Mouse (Mus musculus): ENCODE data around the gene Lrmda. TPM values are rescaled to one million over a fixed set of nuclear protein-coding genes. Genes with fewer than 3 reads are reported as not detected.
A peak's percentile ranks its signal among the peaks of the same experiment; 100 is the strongest.
"Not testable (repeated sequence)": the region's sequence is repeated elsewhere in the genome, so short reads cannot be mapped to it uniquely, and the experiment has no call there.

Gene Lrmda
- polyA plus RNA-seq, 1 experiment from 2014 or later, result 1.2 TPM

DNA sequence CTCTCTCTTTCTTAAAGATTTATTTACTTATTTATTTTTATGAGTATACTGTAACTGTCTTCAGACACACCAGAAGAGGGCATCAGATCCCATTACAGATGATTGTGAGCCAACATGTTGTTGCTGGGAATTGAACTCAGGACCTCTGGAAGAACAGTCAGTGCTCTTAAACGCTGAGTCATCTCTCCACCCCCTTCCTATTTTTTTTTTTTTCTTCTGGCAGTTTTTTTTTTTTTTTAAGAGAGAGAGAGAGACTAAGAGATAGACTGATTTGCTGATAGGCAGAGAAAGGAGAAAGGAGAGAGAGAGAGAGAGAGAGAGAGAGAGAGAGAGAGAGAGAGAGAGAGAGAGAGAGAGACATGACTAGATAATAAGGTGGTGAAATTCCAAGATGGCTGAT lies 568.9 kb downstream of the Lrmda start:
- H3K27ac ChIP-seq; H3K27me3 ChIP-seq; H3K4me2 ChIP-seq; H3K9me3 ChIP-seq; ATAC-seq (ENCODE audit: insufficient number of reproducible peaks, insufficient read depth, low FRiP score, low TSS enrichment, low read depth); H3K4me3 ChIP-seq; H3K4me1 ChIP-seq; H3K9ac ChIP-seq; H3K36me3 ChIP-seq: not testable (repeated sequence)
- WGBS, result 74% methylated on average over 1 of the region's 1 CpGs

DNA sequence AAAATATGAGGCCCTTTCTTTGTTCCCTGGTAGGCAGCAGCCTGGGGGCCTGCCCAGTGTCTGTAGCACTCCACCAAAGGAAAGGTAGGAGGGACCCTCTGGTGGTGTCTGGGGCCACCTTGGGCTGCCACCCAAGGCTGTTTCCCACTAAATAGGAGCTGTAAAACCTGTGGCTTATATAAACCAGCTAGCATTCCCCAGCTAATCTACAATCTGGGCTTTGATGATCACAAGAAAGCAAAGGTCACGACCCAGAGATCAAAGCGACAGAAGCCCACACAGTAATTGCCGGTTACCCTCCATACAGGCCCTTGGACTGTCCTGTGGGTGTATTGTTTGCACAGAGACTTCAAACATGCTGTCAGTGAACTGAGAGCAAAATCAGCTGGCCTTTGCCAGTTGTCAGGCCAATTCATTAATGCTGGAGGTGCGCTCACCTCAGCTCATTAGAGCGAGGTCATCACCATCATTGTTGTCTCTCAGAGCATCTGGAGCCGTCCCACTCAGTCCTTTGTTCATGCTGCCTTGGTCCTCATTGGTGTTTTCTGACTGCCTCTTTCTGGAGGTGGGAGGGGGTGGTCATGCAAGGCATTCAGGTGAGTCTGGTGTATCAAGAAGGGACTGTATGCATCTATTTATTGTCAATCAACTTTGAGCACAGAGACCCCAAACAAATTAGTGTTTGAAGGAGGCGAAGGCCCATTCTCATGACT lies 570.1 kb downstream of the Lrmda start:
- 45% methylated on average over 7 of the region's 7 CpGs for WGBS
- ATAC-seq (ENCODE audit: insufficient number of reproducible peaks, insufficient read depth, low FRiP score, low TSS enrichment, low read depth), result no peak

GRCm38 (mm10) chr14:22591186-22591585 lies 571.7 kb downstream of the Lrmda start:
- Histone ChIP-seq H3K9ac (no peak overlapping the region), H3K27me3 (no peaks in the 10 kb centered on the region), H3K4me3 (no peak overlapping the region), H3K4me1 (no peaks in the 10 kb centered on the region), H3K4me2 (no peak overlapping the region), H3K27ac (no peak overlapping the region), H3K36me3 (no peaks in the 10 kb centered on the region), H3K9me3 (no peaks in the 10 kb centered on the region)
- ATAC-seq (ENCODE audit: insufficient number of reproducible peaks, insufficient read depth, low FRiP score, low TSS enrichment, low read depth), result no peak
- WGBS, result 81% methylated on average over 2 of the region's 2 CpGs

More for the DNA sequence above, 570.1 kb downstream of the Lrmda start:
- Histone ChIP-seq H3K4me2 (no peak overlapping the region), H3K9ac (no peak overlapping the region), H3K36me3 (no peaks in the 10 kb centered on the region), H3K9me3 (no peaks in the 10 kb centered on the region), H3K27me3 (no peaks in the 10 kb centered on the region), H3K27ac (no peak overlapping the region), H3K4me1 (no peaks in the 10 kb centered on the region), H3K4me3 (no peak overlapping the region)

GRCm38 (mm10) chr14:22597508-22597907 lies 578.0 kb downstream of the Lrmda start:
- H3K4me1 ChIP-seq, result peaks cover 8% of the 10 kb centered on the region
- 59% methylated on average over 2 of the region's 2 CpGs for WGBS
- no peak overlapping the region for H3K27ac ChIP-seq

GRCm38 (mm10) chr14:22598638-22599037 lies 579.1 kb downstream of the Lrmda start:
- Histone ChIP-seq H3K9ac (no peak overlapping the region), H3K4me3 (no peak overlapping the region), H3K4me2 (no peak overlapping the region), H3K9me3 (no peaks in the 10 kb centered on the region), H3K4me1 (peaks cover 8% of the 10 kb centered on the region), H3K27ac (no peak overlapping the region), H3K36me3 (no peaks in the 10 kb centered on the region), H3K27me3 (no peaks in the 10 kb centered on the region)
- no peak for ATAC-seq (ENCODE audit: insufficient number of reproducible peaks, insufficient read depth, low FRiP score, low TSS enrichment, low read depth)
- WGBS, result 74% methylated on average over 5 of the region's 5 CpGs

More at GRCm38 (mm10) chr14:22597508-22597907, 578.0 kb downstream of the Lrmda start:
- ATAC-seq (ENCODE audit: insufficient number of reproducible peaks, insufficient read depth, low FRiP score, low TSS enrichment, low read depth), result no peak
- H3K4me3 ChIP-seq, result no peak overlapping the region
- no peak overlapping the region for H3K9ac ChIP-seq
- no peak overlapping the region for H3K4me2 ChIP-seq
- no peaks in the 10 kb centered on the region for H3K9me3 ChIP-seq
- no peaks in the 10 kb centered on the region for H3K27me3 ChIP-seq
- H3K36me3 ChIP-seq, result no peaks in the 10 kb centered on the region

DNA sequence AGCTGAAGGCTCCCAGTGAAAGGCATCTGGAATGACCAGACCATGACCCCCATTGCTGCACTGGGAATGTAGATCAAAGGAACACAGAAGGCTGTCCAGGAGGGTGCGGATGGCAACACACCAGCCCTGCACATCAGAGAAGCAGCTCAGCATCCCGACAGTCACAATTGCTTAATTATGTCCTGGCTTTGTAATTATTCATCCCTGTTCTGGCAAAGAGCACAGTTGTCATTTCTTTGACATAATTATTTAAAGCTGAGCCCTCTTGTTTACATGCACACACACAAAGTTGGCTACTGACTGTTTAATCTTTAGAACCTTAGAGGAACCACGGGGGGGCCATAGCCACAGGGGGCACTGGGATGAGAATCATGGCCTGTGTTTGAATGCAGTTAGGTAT lies 580.7 kb downstream of the Lrmda start:
- H3K27me3 ChIP-seq, result no peaks in the 10 kb centered on the region
- H3K9me3 ChIP-seq, result no peaks in the 10 kb centered on the region
- no peak overlapping the region for H3K4me3 ChIP-seq
- peaks cover 8% of the 10 kb centered on the region for H3K4me1 ChIP-seq
- WGBS, result 35% methylated on average over 3 of the region's 3 CpGs
- no peak overlapping the region for H3K27ac ChIP-seq
- no peaks in the 10 kb centered on the region for H3K36me3 ChIP-seq
- no peak overlapping the region for H3K9ac ChIP-seq
- no peak for ATAC-seq (ENCODE audit: insufficient number of reproducible peaks, insufficient read depth, low FRiP score, low TSS enrichment, low read depth)
- H3K4me2 ChIP-seq, result no peak overlapping the region

- no peaks in the 10 kb centered on the region for H3K9me3 ChIP-seq
- no peak overlapping the region for H3K4me3 ChIP-seq
- ATAC-seq (ENCODE audit: insufficient number of reproducible peaks, insufficient read depth, low FRiP score, low TSS enrichment, low read depth), result no peak
- H3K4me2 ChIP-seq, result no peak overlapping the region
- no peak overlapping the region for H3K27ac ChIP-seq
- 84% methylated on average over 2 of the region's 2 CpGs for WGBS
- H3K4me1 ChIP-seq, result peaks cover 8% of the 10 kb centered on the region
- H3K9ac ChIP-seq, result no peak overlapping the region
- H3K27me3 ChIP-seq, result no peaks in the 10 kb centered on the region
- H3K36me3 ChIP-seq, result no peaks in the 10 kb centered on the region
Observed at GRCm38 (mm10) chr14:22602308-22602707, 582.8 kb downstream of the Lrmda start.

- 0 out of 2 replicates have a peak overlapping the region, but pooled peaks have one; percentile 34 for H3K27ac ChIP-seq
- ATAC-seq (ENCODE audit: insufficient number of reproducible peaks, insufficient read depth, low FRiP score, low TSS enrichment, low read depth), result no peak
- no peaks in the 10 kb centered on the region for H3K27me3 ChIP-seq
- no peak overlapping the region for H3K4me3 ChIP-seq
- no peak overlapping the region for H3K9ac ChIP-seq
- no peak overlapping the region for H3K4me2 ChIP-seq
- H3K4me1 ChIP-seq, result peaks cover 14% of the 10 kb centered on the region
- no peaks in the 10 kb centered on the region for H3K9me3 ChIP-seq
- 30% methylated on average over 5 of the region's 5 CpGs for whole genome bisulfite sequencing
- H3K36me3 ChIP-seq, result no peaks in the 10 kb centered on the region
Observed at GRCm38 (mm10) chr14:22608599-22608998, 589.1 kb downstream of the Lrmda start.

GRCm38 (mm10) chr14:22609261-22610245 lies 590.0 kb downstream of the Lrmda start:
- H3K27ac ChIP-seq, result peak overlapping the region; percentile 41; the same call in 1 of the 2 replicates
- ATAC-seq (ENCODE audit: insufficient number of reproducible peaks, insufficient read depth, low FRiP score, low TSS enrichment, low read depth), result no peak

DNA sequence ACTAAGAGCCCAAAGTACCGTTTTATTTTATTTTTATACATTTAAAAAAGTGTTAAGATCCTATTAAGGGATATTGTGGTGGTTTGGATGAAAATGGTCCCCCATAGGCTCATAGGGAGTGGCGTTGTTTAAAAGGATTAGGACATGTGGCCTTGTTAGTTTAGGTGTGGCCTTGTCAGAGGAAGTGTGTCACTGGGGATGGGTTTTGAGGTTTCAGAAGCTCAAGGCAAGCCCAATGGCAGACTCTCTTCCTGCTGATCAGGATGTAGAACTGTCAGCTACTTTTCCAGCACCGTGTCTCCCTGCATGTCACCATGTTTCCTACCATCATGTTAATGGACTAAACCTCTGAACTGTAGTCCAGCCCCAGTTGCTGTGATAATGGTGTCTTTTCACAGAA lies 591.5 kb downstream of the Lrmda start:
- H3K27ac ChIP-seq, result no peak overlapping the region
- H3K4me1 ChIP-seq, result peaks cover 14% of the 10 kb centered on the region
- 89% methylated on average over 3 of the region's 3 CpGs for WGBS
- no peaks in the 10 kb centered on the region for H3K27me3 ChIP-seq
- H3K9me3 ChIP-seq, result no peaks in the 10 kb centered on the region
- H3K4me2 ChIP-seq, result no peak overlapping the region
- ATAC-seq (ENCODE audit: insufficient number of reproducible peaks, insufficient read depth, low FRiP score, low TSS enrichment, low read depth), result no peak
- H3K9ac ChIP-seq, result no peak overlapping the region
- no peak overlapping the region for H3K4me3 ChIP-seq
- H3K36me3 ChIP-seq, result no peaks in the 10 kb centered on the region

More at GRCm38 (mm10) chr14:22609261-22610245, 590.0 kb downstream of the Lrmda start:
- H3K4me3 ChIP-seq, result no peak overlapping the region
- H3K27me3 ChIP-seq, result no peaks in the 10 kb centered on the region
- WGBS, result 30% methylated on average over 13 of the region's 13 CpGs
- H3K4me2 ChIP-seq, result no peak overlapping the region
- H3K4me1 ChIP-seq, result peaks cover 14% of the 10 kb centered on the region
- no peaks in the 10 kb centered on the region for H3K9me3 ChIP-seq
- no peak overlapping the region for H3K9ac ChIP-seq
- no peaks in the 10 kb centered on the region for H3K36me3 ChIP-seq

DNA sequence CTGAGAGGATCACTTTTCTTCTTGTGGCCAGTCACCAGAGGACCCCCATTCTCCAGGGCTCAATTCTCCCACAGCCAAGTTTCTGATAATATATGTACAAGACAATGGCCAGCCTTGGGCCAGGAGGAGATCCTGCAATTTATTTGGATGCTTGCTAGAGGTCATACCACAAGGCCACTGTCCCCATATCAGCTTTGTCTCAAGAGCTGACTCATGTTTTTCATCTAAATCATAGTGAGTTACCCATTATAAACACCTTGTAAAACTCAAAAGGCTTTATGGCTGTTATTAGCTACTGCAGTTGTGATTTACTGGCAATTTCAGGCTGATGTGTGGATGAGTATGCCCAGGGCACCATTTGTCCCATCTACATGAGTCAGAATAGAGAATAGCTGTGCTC lies 600.7 kb downstream of the Lrmda start:
- Histone ChIP-seq H3K27me3 (no peaks in the 10 kb centered on the region), H3K4me2 (no peak overlapping the region), H3K27ac (no peak overlapping the region), H3K36me3 (no peaks in the 10 kb centered on the region), H3K4me1 (no peaks in the 10 kb centered on the region), H3K9ac (no peak overlapping the region), H3K4me3 (no peak overlapping the region), H3K9me3 (no peaks in the 10 kb centered on the region)
- no peak for ATAC-seq (ENCODE audit: insufficient number of reproducible peaks, insufficient read depth, low FRiP score, low TSS enrichment, low read depth)

GRCm38 (mm10) chr14:22621941-22622340 lies 602.4 kb downstream of the Lrmda start:
- no peak for ATAC-seq (ENCODE audit: insufficient number of reproducible peaks, insufficient read depth, low FRiP score, low TSS enrichment, low read depth)
- H3K9ac ChIP-seq, result no peak overlapping the region
- 88% methylated on average over 3 of the region's 3 CpGs for WGBS

More at GRCm38 (mm10) chr14:22621941-22622340, 602.4 kb downstream of the Lrmda start:
- Histone ChIP-seq H3K4me1 (no peaks in the 10 kb centered on the region), H3K27me3 (no peaks in the 10 kb centered on the region), H3K36me3 (no peaks in the 10 kb centered on the region), H3K27ac (no peak overlapping the region), H3K4me3 (no peak overlapping the region), H3K9me3 (no peaks in the 10 kb centered on the region), H3K4me2 (no peak overlapping the region)

Data from embryonic facial prominence, embryonic 13.5 days (tissue).